Mouse (Mus musculus): ENCODE measurements around the gene Cblc. TPM values are rescaled to one million over a fixed set of nuclear protein-coding genes. Genes with fewer than 3 reads are reported as not detected.
A peak's percentile ranks its signal among the peaks of the same experiment; 100 is the strongest.

Cblc gene
- polyA plus RNA-seq, 1 experiment from 2014 or later = 44.4 TPM

- 11% methylated on average over 18 of the region's 20 CpGs for WGBS
- Histone ChIP-seq H3K9ac (ENCODE audit: low read length) (peak overlapping the region; percentile 78), H3K27ac (replicated peaks) (peak overlapping the region; percentile 91), H3K36me3 (ENCODE audit: control insufficient read depth, insufficient read depth, low read length) (no peaks in the 10 kb centered on the region), H3K4me3 (ENCODE audit: low read depth, low read length) (peak overlapping the region; percentile 53), H3K4me1 (replicated peaks; ENCODE audit: control insufficient read depth, insufficient read depth) (peaks cover 12% of the 10 kb centered on the region), H3K27me3 (ENCODE audit: control insufficient read depth, insufficient read depth, low read length) (no peaks in the 10 kb centered on the region), H3K4me2 (replicated peaks; ENCODE audit: low read depth) (peak overlapping the region; percentile 96), H3K9me3 (ENCODE audit: control insufficient read depth, low read length) (no peaks in the 10 kb centered on the region)
- DNase-seq (ENCODE audit: low spot score) (no peak), ATAC-seq (ENCODE audit: low FRiP score, low TSS enrichment) (no peak)
- TF ChIP-seq EP300 (optimal IDR thresholded peaks at IDR 0.05) = no peak
Observed at GRCm38 (mm10) chr7:19822193-19822592, 25.6 kb upstream of the Cblc start.

GRCm38 (mm10) chr7:19821633-19822032 lies 25.0 kb upstream of the Cblc start:
- ATAC-seq (ENCODE audit: low FRiP score, low TSS enrichment) = no peak
- Histone ChIP-seq H3K9ac (ENCODE audit: low read length) (0 out of 2 replicates have a peak overlapping the region, but pooled peaks have one; percentile 78), H3K27me3 (ENCODE audit: control insufficient read depth, insufficient read depth, low read length) (no peaks in the 10 kb centered on the region), H3K4me1 (replicated peaks; ENCODE audit: control insufficient read depth, insufficient read depth) (peaks cover 15% of the 10 kb centered on the region), H3K4me2 (replicated peaks; ENCODE audit: low read depth) (peak overlapping the region; percentile 96), H3K4me3 (ENCODE audit: low read depth, low read length) (peak overlapping the region; percentile 53; the same call in 1 of the 2 replicates), H3K9me3 (ENCODE audit: control insufficient read depth, low read length) (no peaks in the 10 kb centered on the region), H3K27ac (replicated peaks) (peak overlapping the region; percentile 91; the same call in 1 of the 2 replicates), H3K36me3 (ENCODE audit: control insufficient read depth, insufficient read depth, low read length) (no peaks in the 10 kb centered on the region)
- TF ChIP-seq EP300 (optimal IDR thresholded peaks at IDR 0.05) (no peak), CTCF (IDR thresholded peaks at IDR 0.05; ENCODE audit: low read depth) (no peak)
- 74% methylated on average over 7 of the region's 7 CpGs for WGBS
- DNase-seq (ENCODE audit: low spot score) = no peak

- H3K4me1 ChIP-seq (replicated peaks; ENCODE audit: control insufficient read depth, insufficient read depth) = peaks cover 14% of the 10 kb centered on the region
- no peak overlapping the region for H3K27ac ChIP-seq (replicated peaks)
- 73% methylated on average over 3 of the region's 3 CpGs for WGBS
- H3K4me3 ChIP-seq (ENCODE audit: low read depth, low read length) = no peak overlapping the region
- H3K9me3 ChIP-seq (ENCODE audit: control insufficient read depth, low read length) = no peaks in the 10 kb centered on the region
- no peaks in the 10 kb centered on the region for H3K27me3 ChIP-seq (ENCODE audit: control insufficient read depth, insufficient read depth, low read length)
- H3K9ac ChIP-seq (ENCODE audit: low read length) = no peak overlapping the region
- DNase-seq (ENCODE audit: low spot score) = no peak
- no peak overlapping the region for H3K4me2 ChIP-seq (replicated peaks; ENCODE audit: low read depth)
- no peaks in the 10 kb centered on the region for H3K36me3 ChIP-seq (ENCODE audit: control insufficient read depth, insufficient read depth, low read length)
- no peak for ATAC-seq (ENCODE audit: low FRiP score, low TSS enrichment)
- TF ChIP-seq CTCF (IDR thresholded peaks at IDR 0.05; ENCODE audit: low read depth) (peak; percentile 48), EP300 (optimal IDR thresholded peaks at IDR 0.05) (no peak)
Observed at GRCm38 (mm10) chr7:19820347-19821048, 23.9 kb upstream of the Cblc start.

- ATAC-seq (ENCODE audit: low FRiP score, low TSS enrichment) (no peak), DNase-seq (ENCODE audit: low spot score) (no peak)
- H3K9me3 ChIP-seq (ENCODE audit: control insufficient read depth, low read length) = no peaks in the 10 kb centered on the region
- no peaks in the 10 kb centered on the region for H3K27me3 ChIP-seq (ENCODE audit: control insufficient read depth, insufficient read depth, low read length)
- no peak overlapping the region for H3K4me2 ChIP-seq (replicated peaks; ENCODE audit: low read depth)
- H3K4me3 ChIP-seq (ENCODE audit: low read depth, low read length) = no peak overlapping the region
- TF ChIP-seq EP300 (optimal IDR thresholded peaks at IDR 0.05) (no peak), CTCF (IDR thresholded peaks at IDR 0.05; ENCODE audit: low read depth) (no peak)
- H3K36me3 ChIP-seq (ENCODE audit: control insufficient read depth, insufficient read depth, low read length) = no peaks in the 10 kb centered on the region
- peak overlapping the region; percentile 69 for H3K27ac ChIP-seq (replicated peaks)
- WGBS = 75% methylated on average over 7 of the region's 7 CpGs
- no peak overlapping the region for H3K9ac ChIP-seq (ENCODE audit: low read length)
- H3K4me1 ChIP-seq (replicated peaks; ENCODE audit: control insufficient read depth, insufficient read depth) = peaks cover 14% of the 10 kb centered on the region
Observed at GRCm38 (mm10) chr7:19818875-19819274, 22.3 kb upstream of the Cblc start.

DNA sequence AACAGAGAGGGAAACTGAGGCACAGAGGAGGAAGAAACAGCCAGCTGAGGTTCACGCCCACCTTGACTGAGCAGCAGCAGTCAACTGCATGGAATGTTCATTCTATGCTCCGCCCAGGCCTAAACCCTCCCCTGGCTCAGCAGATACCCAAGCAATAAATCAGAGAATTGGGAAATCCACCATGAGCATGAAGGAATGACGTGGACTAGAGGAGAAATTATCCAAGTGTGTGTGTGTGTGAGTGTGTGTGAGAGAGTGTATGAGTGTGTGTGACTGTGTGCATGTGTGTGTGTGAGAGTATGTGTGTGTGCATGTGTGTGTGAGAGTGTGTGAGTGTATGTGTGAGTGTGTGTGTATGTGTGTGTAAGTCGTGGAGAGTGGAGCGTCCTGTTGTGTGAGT lies 21.8 kb upstream of the Cblc start:
- Histone ChIP-seq H3K4me2 (replicated peaks; ENCODE audit: low read depth) (no peak overlapping the region), H3K4me1 (replicated peaks; ENCODE audit: control insufficient read depth, insufficient read depth) (peaks cover 10% of the 10 kb centered on the region), H3K27me3 (ENCODE audit: control insufficient read depth, insufficient read depth, low read length) (no peaks in the 10 kb centered on the region), H3K9ac (ENCODE audit: low read length) (no peak overlapping the region), H3K27ac (replicated peaks) (peak overlapping the region; percentile 69), H3K9me3 (ENCODE audit: control insufficient read depth, low read length) (no peaks in the 10 kb centered on the region), H3K36me3 (ENCODE audit: control insufficient read depth, insufficient read depth, low read length) (no peaks in the 10 kb centered on the region), H3K4me3 (ENCODE audit: low read depth, low read length) (no peak overlapping the region)
- 51% methylated on average over 5 of the region's 5 CpGs for WGBS
- DNase-seq (ENCODE audit: low spot score) = peak; percentile 43
- TF ChIP-seq EP300 (optimal IDR thresholded peaks at IDR 0.05) = no peak
- TF ChIP-seq CTCF (IDR thresholded peaks at IDR 0.05; ENCODE audit: low read depth) = no peak
- peak; percentile 38; the same call in 1 of the 2 replicates for ATAC-seq (ENCODE audit: low FRiP score, low TSS enrichment)

GRCm38 (mm10) chr7:19817382-19818105 lies 20.9 kb upstream of the Cblc start:
- Histone ChIP-seq H3K9ac (ENCODE audit: low read length) (peak overlapping the region; percentile 54; the same call in 1 of the 2 replicates), H3K4me3 (ENCODE audit: low read depth, low read length) (peak overlapping the region; percentile 40), H3K4me1 (replicated peaks; ENCODE audit: control insufficient read depth, insufficient read depth) (peaks cover 9% of the 10 kb centered on the region), H3K36me3 (ENCODE audit: control insufficient read depth, insufficient read depth, low read length) (no peaks in the 10 kb centered on the region), H3K27me3 (ENCODE audit: control insufficient read depth, insufficient read depth, low read length) (no peaks in the 10 kb centered on the region), H3K27ac (replicated peaks) (peak overlapping the region; percentile 90), H3K4me2 (replicated peaks; ENCODE audit: low read depth) (peak overlapping the region; percentile 59), H3K9me3 (ENCODE audit: control insufficient read depth, low read length) (no peaks in the 10 kb centered on the region)
- TF ChIP-seq CTCF (IDR thresholded peaks at IDR 0.05; ENCODE audit: low read depth) (no peak), EP300 (optimal IDR thresholded peaks at IDR 0.05) (no peak)
- DNase-seq (ENCODE audit: low spot score) (peak; percentile 89), ATAC-seq (ENCODE audit: low FRiP score, low TSS enrichment) (peak; percentile 75)
- 6% methylated on average over 14 of the region's 15 CpGs for WGBS

Data from stomach, postnatal 0 days (tissue).